Mouse (Mus musculus) liver, adult 2 months (tissue): ENCODE measurements around the gene Rap1gap2.

Source experiments
- CTCF ChIP-seq: fragments of 200-500 bp; IDR thresholded peaks from 2 replicates; pipeline ENCODE4 v1.5.1; 2011; ENCODE audit warnings: low read depth, low read length, control low read depth
- POLR2A ChIP-seq: fragments of 200-500 bp; IDR thresholded peaks from 2 replicates; pipeline ENCODE4 v1.6.1; 2011; ENCODE audit warnings: low read length, control low read depth; ENCODE audit not compliant: insufficient read depth; ENCODE audit errors: extremely low read depth

- TF ChIP-seq CTCF (no peak), POLR2A (no peak)
These were observed 152.3 kb downstream of the Rap1gap2 start for GRCm38 (mm10) chr11:74458400-74458799.
